Mouse (Mus musculus): ENCODE measurements around the gene Stum. TPM values are rescaled to one million over a fixed set of nuclear protein-coding genes. Genes with fewer than 3 reads are reported as not detected.

Stum gene
- polyA plus RNA-seq, 1 experiment from 2014 or later: 0.14 TPM

DNA sequence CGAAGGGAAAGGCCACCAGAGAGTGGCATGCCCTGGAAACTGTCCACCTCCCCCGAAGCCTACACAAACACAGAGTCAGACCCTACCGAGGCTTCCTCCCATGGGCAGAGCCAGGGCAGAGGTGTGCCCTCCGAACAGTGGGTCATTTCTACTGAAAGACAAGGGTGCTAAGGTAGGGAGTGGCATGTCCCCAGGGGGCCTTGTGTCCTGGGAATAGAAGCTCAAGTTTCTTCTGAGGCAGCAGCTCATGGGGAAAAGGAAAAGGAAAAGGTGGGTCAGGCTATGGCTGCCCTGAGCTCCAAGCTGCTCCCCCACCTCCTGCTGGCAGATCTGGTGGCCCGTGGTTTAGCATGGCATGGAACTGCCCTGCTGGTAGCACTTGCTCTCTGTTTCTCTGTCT is 73.5 kb downstream of the Stum start:
- DNase-seq (ENCODE audit: low spot score): no peak
- no peaks in the 10 kb centered on the region for H3K27me3 ChIP-seq (replicated peaks; ENCODE audit: control insufficient read depth, insufficient read depth, low read length)
- peaks cover 38% of the 10 kb centered on the region for H3K4me1 ChIP-seq (replicated peaks; ENCODE audit: control insufficient read depth, insufficient read depth, low read length)
- no peak for ATAC-seq (replicated peaks; ENCODE audit: low FRiP score)
- H3K4me3 ChIP-seq (ENCODE audit: low read depth, low read length): no peak overlapping the region
- no peak overlapping the region for H3K4me2 ChIP-seq
- no peaks in the 10 kb centered on the region for H3K9me3 ChIP-seq (ENCODE audit: control insufficient read depth, low read length)
- H3K9ac ChIP-seq (ENCODE audit: low read depth, low read length): no peak overlapping the region
- H3K36me3 ChIP-seq (ENCODE audit: control insufficient read depth, insufficient read depth, low read length): no peaks in the 10 kb centered on the region
- H3K27ac ChIP-seq (ENCODE audit: low read depth, low read length): no peak overlapping the region
- 63% methylated on average over 5 of the region's 5 CpGs for WGBS

DNA sequence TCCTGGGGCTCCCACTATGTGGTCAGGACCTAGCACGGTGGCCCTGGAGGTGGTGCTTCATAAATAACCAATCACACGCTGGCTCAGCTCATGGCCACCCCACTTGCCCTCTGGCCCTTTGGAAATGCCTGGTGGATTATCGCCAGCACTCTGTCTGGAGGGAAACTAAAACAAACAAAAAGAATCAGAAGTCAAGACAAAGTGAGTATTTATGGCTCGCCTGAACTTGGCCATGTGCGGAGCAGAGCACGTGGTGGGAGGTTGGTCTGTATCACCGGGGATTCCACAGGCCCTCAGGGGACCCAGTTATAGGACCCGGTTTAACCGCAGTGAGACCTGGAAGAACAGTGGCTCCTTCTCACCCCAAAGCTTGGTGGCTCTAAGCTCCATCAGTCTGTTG is 74.5 kb downstream of the Stum start:
- H3K9me3 ChIP-seq (ENCODE audit: control insufficient read depth, low read length): no peaks in the 10 kb centered on the region
- no peak overlapping the region for H3K4me2 ChIP-seq
- no peaks in the 10 kb centered on the region for H3K36me3 ChIP-seq (ENCODE audit: control insufficient read depth, insufficient read depth, low read length)
- no peak overlapping the region for H3K27ac ChIP-seq (ENCODE audit: low read depth, low read length)
- H3K4me3 ChIP-seq (ENCODE audit: low read depth, low read length): no peak overlapping the region
- ATAC-seq (replicated peaks; ENCODE audit: low FRiP score) (no peak), DNase-seq (ENCODE audit: low spot score) (no peak)
- WGBS: 67% methylated on average over 9 of the region's 9 CpGs
- peaks cover 46% of the 10 kb centered on the region for H3K4me1 ChIP-seq (replicated peaks; ENCODE audit: control insufficient read depth, insufficient read depth, low read length)
- H3K27me3 ChIP-seq (replicated peaks; ENCODE audit: control insufficient read depth, insufficient read depth, low read length): no peaks in the 10 kb centered on the region
- no peak overlapping the region for H3K9ac ChIP-seq (ENCODE audit: low read depth, low read length)

DNA sequence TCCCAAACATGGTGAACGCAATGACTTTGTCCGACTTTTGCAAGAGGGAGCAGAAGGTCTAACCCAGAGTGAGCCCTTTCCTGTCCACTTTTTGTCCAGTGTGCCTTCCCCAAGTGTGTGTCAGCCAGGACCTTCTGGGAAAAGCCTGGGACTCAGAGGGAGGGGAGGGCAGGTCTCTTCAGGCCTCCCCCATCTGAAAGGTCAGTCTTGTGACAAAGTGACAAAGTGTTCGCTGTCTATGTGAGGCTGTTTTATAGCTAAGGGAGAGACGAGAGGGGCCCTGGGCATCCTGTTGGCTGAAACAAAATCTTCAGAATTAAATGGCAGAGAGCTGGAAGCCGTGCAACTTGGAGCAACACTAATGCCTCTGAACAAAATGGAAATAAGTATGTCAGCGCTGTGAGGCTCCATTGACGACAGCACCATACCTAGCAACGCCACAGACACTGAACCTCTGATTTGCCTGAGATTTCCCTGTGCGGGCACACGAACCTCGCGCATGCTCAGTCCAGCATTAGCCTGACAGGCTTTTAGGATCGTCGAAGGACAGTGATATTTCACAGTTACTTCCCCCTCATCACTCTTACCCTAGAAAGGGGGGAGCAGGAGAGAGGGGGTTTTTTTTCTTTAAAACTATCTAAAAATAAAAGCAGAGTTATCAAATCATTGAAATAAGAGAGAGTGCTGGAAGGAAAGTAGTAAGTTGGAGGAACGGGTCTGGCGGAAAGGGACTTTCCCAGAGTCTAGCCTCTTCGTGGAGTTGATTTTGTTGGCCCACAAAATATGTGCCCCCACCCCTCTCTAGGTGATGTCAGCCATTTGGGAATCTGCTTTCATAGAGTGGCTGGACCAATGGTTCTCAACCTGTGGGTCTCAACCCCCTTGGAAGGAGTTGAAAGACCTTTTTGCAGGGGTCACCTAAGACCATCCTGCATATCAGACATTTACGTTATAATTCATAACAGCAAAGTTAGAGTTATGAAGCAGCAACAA is 75.3 kb downstream of the Stum start:
- ATAC-seq (replicated peaks; ENCODE audit: low FRiP score): no peak
- Histone ChIP-seq H3K36me3 (ENCODE audit: control insufficient read depth, insufficient read depth, low read length) (no peaks in the 10 kb centered on the region), H3K4me1 (replicated peaks; ENCODE audit: control insufficient read depth, insufficient read depth, low read length) (peaks cover 53% of the 10 kb centered on the region), H3K27ac (ENCODE audit: low read depth, low read length) (no peak overlapping the region; the same call in 1 of the 2 replicates), H3K9me3 (ENCODE audit: control insufficient read depth, low read length) (no peaks in the 10 kb centered on the region), H3K4me3 (ENCODE audit: low read depth, low read length) (no peak overlapping the region), H3K27me3 (replicated peaks; ENCODE audit: control insufficient read depth, insufficient read depth, low read length) (no peaks in the 10 kb centered on the region), H3K4me2 (no peak overlapping the region), H3K9ac (ENCODE audit: low read depth, low read length) (no peak overlapping the region)
- DNase-seq (ENCODE audit: low spot score): no peak
- 84% methylated on average over 18 of the region's 18 CpGs for WGBS

GRCm38 (mm10) chr1:180407171-180407671 is 76.1 kb downstream of the Stum start:
- H3K36me3 ChIP-seq (ENCODE audit: control insufficient read depth, insufficient read depth, low read length): no peaks in the 10 kb centered on the region
- H3K9me3 ChIP-seq (ENCODE audit: control insufficient read depth, low read length): no peaks in the 10 kb centered on the region
- DNase-seq (ENCODE audit: low spot score) (peak; percentile 82), ATAC-seq (replicated peaks; ENCODE audit: low FRiP score) (peak; percentile 54; the same call in 1 of the 2 replicates)
- H3K4me2 ChIP-seq: peak overlapping the region; percentile 50
- WGBS: 20% methylated on average over 16 of the region's 16 CpGs
- no peak overlapping the region for H3K4me3 ChIP-seq (ENCODE audit: low read depth, low read length)
- peaks cover 53% of the 10 kb centered on the region for H3K4me1 ChIP-seq (replicated peaks; ENCODE audit: control insufficient read depth, insufficient read depth, low read length)
- H3K27ac ChIP-seq (ENCODE audit: low read depth, low read length): no peak overlapping the region
- no peaks in the 10 kb centered on the region for H3K27me3 ChIP-seq (replicated peaks; ENCODE audit: control insufficient read depth, insufficient read depth, low read length)
- peak overlapping the region; percentile 35; the same call in 1 of the 2 replicates for H3K9ac ChIP-seq (ENCODE audit: low read depth, low read length)

DNA sequence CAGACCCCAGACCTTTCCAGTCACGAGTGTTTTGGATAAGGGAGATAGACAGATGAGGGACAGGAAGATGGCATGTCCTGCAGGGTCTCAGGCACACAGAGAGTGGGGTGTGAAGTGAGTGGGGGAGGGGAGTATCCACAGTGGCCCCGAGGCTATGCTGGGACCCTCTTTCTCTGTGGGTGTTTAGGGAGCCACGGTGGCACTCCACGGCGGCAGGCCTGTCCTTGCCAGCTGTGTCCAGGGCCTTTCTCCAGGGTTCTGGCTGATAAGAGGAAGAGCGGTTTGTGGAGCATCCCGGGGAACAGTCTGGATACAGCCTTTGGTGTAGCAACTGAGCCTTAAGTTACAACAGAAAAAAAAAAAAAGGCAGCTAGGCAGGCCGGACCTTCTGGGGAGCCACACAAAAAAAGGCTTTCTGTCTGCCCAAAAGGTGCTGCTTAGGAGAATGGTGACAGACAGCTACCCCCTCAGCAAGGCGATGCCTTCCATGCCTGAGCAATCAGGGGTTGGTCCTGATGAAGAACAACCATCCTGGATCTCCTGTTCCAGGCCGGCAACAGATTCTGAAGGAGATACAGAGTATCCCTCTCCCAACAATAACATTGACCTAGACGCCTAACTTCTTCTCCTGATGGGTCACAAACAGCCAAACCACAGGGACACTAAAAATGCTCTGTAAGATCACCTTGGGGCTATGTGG is 76.8 kb downstream of the Stum start:
- H3K9ac ChIP-seq (ENCODE audit: low read depth, low read length): no peak overlapping the region
- H3K9me3 ChIP-seq (ENCODE audit: control insufficient read depth, low read length): no peaks in the 10 kb centered on the region
- WGBS: 60% methylated on average over 11 of the region's 11 CpGs
- H3K4me3 ChIP-seq (ENCODE audit: low read depth, low read length): no peak overlapping the region
- H3K36me3 ChIP-seq (ENCODE audit: control insufficient read depth, insufficient read depth, low read length): no peaks in the 10 kb centered on the region
- H3K4me2 ChIP-seq: no peak overlapping the region
- no peak for DNase-seq (ENCODE audit: low spot score)
- no peak for ATAC-seq (replicated peaks; ENCODE audit: low FRiP score)
- peaks cover 53% of the 10 kb centered on the region for H3K4me1 ChIP-seq (replicated peaks; ENCODE audit: control insufficient read depth, insufficient read depth, low read length)
- no peaks in the 10 kb centered on the region for H3K27me3 ChIP-seq (replicated peaks; ENCODE audit: control insufficient read depth, insufficient read depth, low read length)
- H3K27ac ChIP-seq (ENCODE audit: low read depth, low read length): no peak overlapping the region

GRCm38 (mm10) chr1:180405576-180406335 is 77.5 kb downstream of the Stum start:
- no peak for DNase-seq (ENCODE audit: low spot score)
- Histone ChIP-seq H3K4me1 (replicated peaks; ENCODE audit: control insufficient read depth, insufficient read depth, low read length) (peaks cover 50% of the 10 kb centered on the region), H3K4me2 (no peak overlapping the region), H3K9me3 (ENCODE audit: control insufficient read depth, low read length) (no peaks in the 10 kb centered on the region), H3K36me3 (ENCODE audit: control insufficient read depth, insufficient read depth, low read length) (no peaks in the 10 kb centered on the region), H3K27me3 (replicated peaks; ENCODE audit: control insufficient read depth, insufficient read depth, low read length) (no peaks in the 10 kb centered on the region), H3K4me3 (ENCODE audit: low read depth, low read length) (no peak overlapping the region), H3K27ac (ENCODE audit: low read depth, low read length) (peak overlapping the region; percentile 30; the same call in 1 of the 2 replicates), H3K9ac (ENCODE audit: low read depth, low read length) (no peak overlapping the region)
- 60% methylated on average over 9 of the region's 9 CpGs for WGBS
- ATAC-seq (replicated peaks; ENCODE audit: low FRiP score): 0 out of 2 replicates have a peak, but pooled peaks have one; percentile 11

- Histone ChIP-seq H3K36me3 (ENCODE audit: control insufficient read depth, insufficient read depth, low read length) (no peaks in the 10 kb centered on the region), H3K27me3 (replicated peaks; ENCODE audit: control insufficient read depth, insufficient read depth, low read length) (no peaks in the 10 kb centered on the region), H3K9ac (ENCODE audit: low read depth, low read length) (no peak overlapping the region), H3K4me3 (ENCODE audit: low read depth, low read length) (no peak overlapping the region), H3K9me3 (ENCODE audit: control insufficient read depth, low read length) (no peaks in the 10 kb centered on the region), H3K27ac (ENCODE audit: low read depth, low read length) (peak overlapping the region; percentile 77; the same call in 1 of the 2 replicates), H3K4me1 (replicated peaks; ENCODE audit: control insufficient read depth, insufficient read depth, low read length) (peaks cover 51% of the 10 kb centered on the region), H3K4me2 (peak overlapping the region; percentile 20)
- DNase-seq (ENCODE audit: low spot score): no peak
- ATAC-seq (replicated peaks; ENCODE audit: low FRiP score): no peak
- 81% methylated on average over 3 of the region's 3 CpGs for WGBS
These were observed 78.6 kb downstream of the Stum start for GRCm38 (mm10) chr1:180404706-180405105.

All from liver, embryonic 11.5 days (tissue).